28 mouse cellular contexts compared by ENCODE assay signal in the genomic region with DNA sequence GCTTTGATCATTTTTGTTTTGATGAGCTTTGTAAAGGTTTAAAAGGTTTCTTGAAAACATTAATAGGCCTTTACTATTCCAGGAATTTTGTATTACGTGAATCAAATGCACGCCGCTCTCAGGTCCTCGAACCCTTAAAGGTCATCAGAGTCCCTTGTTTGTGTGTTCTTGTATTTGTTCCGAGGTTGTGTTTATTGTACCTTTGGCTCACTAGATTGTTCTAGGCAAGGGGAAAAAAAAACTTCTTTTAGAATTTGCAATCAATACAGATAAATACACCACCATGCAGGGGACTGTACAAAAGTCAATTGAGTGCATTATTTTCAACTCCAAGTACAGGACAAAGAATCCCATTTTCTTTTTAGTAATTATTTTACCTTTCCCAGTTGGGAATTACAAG.
"Had no signal": no experiment of that assay in that cellular context is flagged by ENCODE, and none has a peak within 500 bp of the region (broad histone marks: within the 10 kb centered on the region; RNA-seq: fewer than 3 reads in every experiment).

No protein-coding gene starts in this region.

- H3K4me3 ChIP-seq: embryonic facial prominence, embryonic 10.5 days; embryonic facial prominence, embryonic 12.5 days; embryonic facial prominence, embryonic 13.5 days; embryonic facial prominence, embryonic 15.5 days; erythroblast, embryonic 14.5 days; forebrain, embryonic 10.5 days; forebrain, embryonic 12.5 days; forebrain, embryonic 13.5 days; forebrain, embryonic 15.5 days; gastrocnemius, adult 2 months had no signal

- H3K9ac ChIP-seq: embryonic facial prominence, embryonic 12.5 days; embryonic facial prominence, embryonic 13.5 days; embryonic facial prominence, embryonic 15.5 days; forebrain, embryonic 12.5 days; forebrain, embryonic 13.5 days; forebrain, embryonic 15.5 days; forebrain, postnatal 0 days had no signal

- H3K27me3 ChIP-seq: embryonic facial prominence, embryonic 12.5 days; embryonic facial prominence, embryonic 13.5 days; embryonic facial prominence, embryonic 15.5 days; forebrain, embryonic 12.5 days; forebrain, embryonic 13.5 days; forebrain, embryonic 15.5 days had no signal

- ATAC-seq: forebrain, embryonic 13.5 days; forebrain, embryonic 14.5 days; forebrain, embryonic 15.5 days; forebrain, embryonic 16.5 days; forebrain, postnatal 0 days had no signal

- H3K4me2 ChIP-seq: embryonic facial prominence, embryonic 12.5 days; embryonic facial prominence, embryonic 13.5 days; embryonic facial prominence, embryonic 15.5 days; forebrain, embryonic 12.5 days; forebrain, embryonic 13.5 days; forebrain, embryonic 15.5 days had no signal

- H3K36me3 ChIP-seq: embryonic facial prominence, embryonic 10.5 days; embryonic facial prominence, embryonic 12.5 days; embryonic facial prominence, embryonic 13.5 days; embryonic facial prominence, embryonic 15.5 days; forebrain, embryonic 10.5 days; forebrain, embryonic 12.5 days; forebrain, embryonic 15.5 days had no signal

- H3K27ac ChIP-seq: embryonic facial prominence, embryonic 10.5 days; embryonic facial prominence, embryonic 12.5 days; embryonic facial prominence, embryonic 13.5 days; embryonic facial prominence, embryonic 15.5 days; forebrain, embryonic 10.5 days; forebrain, embryonic 12.5 days; forebrain, embryonic 13.5 days; forebrain, embryonic 15.5 days; gastrocnemius, adult 2 months had no signal

- H3K9me3 ChIP-seq: embryonic facial prominence, embryonic 10.5 days; embryonic facial prominence, embryonic 12.5 days; embryonic facial prominence, embryonic 13.5 days; embryonic facial prominence, embryonic 15.5 days; forebrain, embryonic 10.5 days; forebrain, embryonic 12.5 days; forebrain, embryonic 13.5 days; forebrain, embryonic 15.5 days had no signal

- DNase-seq: cerebellum, adult 18-20 months; cerebellum, adult 2 months; cerebellum, adult 8-10 months; cerebellum, adult 9-10 months; cerebellum, adult 9-11 months; cerebellum, postnatal 10 days; cerebellum, postnatal 14 days; cerebellum, postnatal 25 days; cerebellum, postnatal 36 days; embryo, embryonic 11 days; forebrain, postnatal 0 days; gastrocnemius, adult 2 months; gastrocnemius, postnatal 10 days; gastrocnemius, postnatal 14 days; gastrocnemius, postnatal 25 days; gastrocnemius, postnatal 36 days; heart, adult 18-20 months had no signal
